Mouse (Mus musculus): Measurements from ENCODE around the gene Usp34. TPM values are rescaled to one million over a fixed set of nuclear protein-coding genes. Genes with fewer than 3 reads are reported as not detected.
"Not testable (repeated sequence)": the region's sequence is repeated elsewhere in the genome, so short reads cannot be mapped to it uniquely, and the experiment has no call there.

Usp34 gene
- polyA plus RNA-seq, 2 experiments: 36.7 to 42.9 TPM

- Histone ChIP-seq H3K9me3 (ENCODE audit: control insufficient read depth, low read length) (no peaks in the 10 kb centered on the region), H3K27ac (replicated peaks; ENCODE audit: low read depth, low read length) (no peak overlapping the region), H3K4me1 (ENCODE audit: control insufficient read depth, insufficient read depth, low read length) (no peaks in the 10 kb centered on the region), H3K4me2 (replicated peaks; ENCODE audit: low read depth, low read length, severe bottlenecking) (no peak overlapping the region), H3K36me3 (ENCODE audit: control insufficient read depth, insufficient read depth, low read length) (peaks cover 23% of the 10 kb centered on the region), H3K9ac (ENCODE audit: low read depth, low read length, severe bottlenecking) (no peak overlapping the region), H3K4me3 (replicated peaks; ENCODE audit: low read length) (no peak overlapping the region), H3K27me3 (ENCODE audit: control insufficient read depth, insufficient read depth, low read length) (no peaks in the 10 kb centered on the region)
- ATAC-seq (ENCODE audit: low FRiP score, low read depth): no peak
- WGBS: 59% methylated on average over 1 of the region's 1 CpGs
- TF ChIP-seq POLR2A (IDR thresholded peaks at IDR 0.05; ENCODE audit: borderline replicate concordance, extremely low read depth, insufficient read depth, insufficient read length): no peak
- DNase-seq (ENCODE audit: low spot score): no peak
Observed at GRCm38 (mm10) chr11:23335160-23335559, 28.5 kb downstream of the Usp34 start.

GRCm38 (mm10) chr11:23357226-23357625 lies 50.5 kb downstream of the Usp34 start:
- H3K36me3 ChIP-seq (ENCODE audit: control insufficient read depth, insufficient read depth, low read length): peaks cover 45% of the 10 kb centered on the region
- not testable (repeated sequence) for H3K9ac ChIP-seq (ENCODE audit: low read depth, low read length, severe bottlenecking); H3K9me3 ChIP-seq (ENCODE audit: control insufficient read depth, low read length); DNase-seq (ENCODE audit: low spot score); H3K4me1 ChIP-seq (ENCODE audit: control insufficient read depth, insufficient read depth, low read length); H3K27me3 ChIP-seq (ENCODE audit: control insufficient read depth, insufficient read depth, low read length); H3K27ac ChIP-seq (replicated peaks; ENCODE audit: low read depth, low read length); H3K4me3 ChIP-seq (replicated peaks; ENCODE audit: low read length); H3K4me2 ChIP-seq (replicated peaks; ENCODE audit: low read depth, low read length, severe bottlenecking); ATAC-seq (ENCODE audit: low FRiP score, low read depth)
- 73% methylated on average over 5 of the region's 5 CpGs for WGBS

GRCm38 (mm10) chr11:23359687-23360235 lies 53.1 kb downstream of the Usp34 start:
- peaks cover 62% of the 10 kb centered on the region for H3K36me3 ChIP-seq (ENCODE audit: control insufficient read depth, insufficient read depth, low read length)
- not testable (repeated sequence) for H3K27me3 ChIP-seq (ENCODE audit: control insufficient read depth, insufficient read depth, low read length); H3K4me1 ChIP-seq (ENCODE audit: control insufficient read depth, insufficient read depth, low read length); ATAC-seq (ENCODE audit: low FRiP score, low read depth); H3K9ac ChIP-seq (ENCODE audit: low read depth, low read length, severe bottlenecking); H3K9me3 ChIP-seq (ENCODE audit: control insufficient read depth, low read length); H3K27ac ChIP-seq (replicated peaks; ENCODE audit: low read depth, low read length); H3K4me2 ChIP-seq (replicated peaks; ENCODE audit: low read depth, low read length, severe bottlenecking); DNase-seq (ENCODE audit: low spot score); H3K4me3 ChIP-seq (replicated peaks; ENCODE audit: low read length)
- WGBS: 71% methylated on average over 1 of the region's 1 CpGs

DNA sequence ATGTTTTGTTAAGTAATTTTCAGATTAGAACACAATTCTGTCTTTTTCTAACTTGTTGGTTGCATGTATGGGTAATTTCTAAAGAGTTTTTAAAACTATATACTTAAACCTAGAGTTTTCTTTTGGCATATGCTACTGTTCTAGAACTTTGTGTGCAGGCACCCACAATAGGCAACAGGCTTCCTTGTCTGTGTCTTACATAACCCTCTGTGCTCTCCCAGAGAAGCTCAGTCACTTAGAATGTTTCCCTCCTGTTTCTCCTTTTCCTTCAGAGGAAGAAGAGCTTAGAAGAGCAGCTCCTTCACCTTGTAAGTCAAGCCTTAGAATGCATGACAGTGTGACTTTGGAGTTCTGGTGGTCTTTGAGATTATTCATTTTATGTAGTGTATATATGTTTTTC lies 55.6 kb downstream of the Usp34 start:
- no peak for TF ChIP-seq POLR2A (IDR thresholded peaks at IDR 0.05; ENCODE audit: borderline replicate concordance, extremely low read depth, insufficient read depth, insufficient read length)
- Histone ChIP-seq H3K27me3 (ENCODE audit: control insufficient read depth, insufficient read depth, low read length) (no peaks in the 10 kb centered on the region), H3K4me1 (ENCODE audit: control insufficient read depth, insufficient read depth, low read length) (no peaks in the 10 kb centered on the region), H3K4me3 (replicated peaks; ENCODE audit: low read length) (no peak overlapping the region), H3K27ac (replicated peaks; ENCODE audit: low read depth, low read length) (no peak overlapping the region), H3K4me2 (replicated peaks; ENCODE audit: low read depth, low read length, severe bottlenecking) (no peak overlapping the region), H3K36me3 (ENCODE audit: control insufficient read depth, insufficient read depth, low read length) (peaks cover 56% of the 10 kb centered on the region), H3K9me3 (ENCODE audit: control insufficient read depth, low read length) (no peaks in the 10 kb centered on the region), H3K9ac (ENCODE audit: low read depth, low read length, severe bottlenecking) (no peak overlapping the region)
- DNase-seq (ENCODE audit: low spot score): no peak
- ATAC-seq (ENCODE audit: low FRiP score, low read depth): no peak

GRCm38 (mm10) chr11:23364348-23364747 lies 57.7 kb downstream of the Usp34 start:
- DNase-seq (ENCODE audit: low spot score) (no peak), ATAC-seq (ENCODE audit: low FRiP score, low read depth) (no peak)
- no peaks in the 10 kb centered on the region for H3K27me3 ChIP-seq (ENCODE audit: control insufficient read depth, insufficient read depth, low read length)
- no peaks in the 10 kb centered on the region for H3K9me3 ChIP-seq (ENCODE audit: control insufficient read depth, low read length)
- H3K9ac ChIP-seq (ENCODE audit: low read depth, low read length, severe bottlenecking): no peak overlapping the region
- TF ChIP-seq POLR2A (IDR thresholded peaks at IDR 0.05; ENCODE audit: borderline replicate concordance, extremely low read depth, insufficient read depth, insufficient read length): no peak
- H3K4me2 ChIP-seq (replicated peaks; ENCODE audit: low read depth, low read length, severe bottlenecking): no peak overlapping the region
- 69% methylated on average over 3 of the region's 3 CpGs for WGBS
- no peaks in the 10 kb centered on the region for H3K4me1 ChIP-seq (ENCODE audit: control insufficient read depth, insufficient read depth, low read length)
- no peak overlapping the region for H3K4me3 ChIP-seq (replicated peaks; ENCODE audit: low read length)
- H3K36me3 ChIP-seq (ENCODE audit: control insufficient read depth, insufficient read depth, low read length): peaks cover 56% of the 10 kb centered on the region
- no peak overlapping the region for H3K27ac ChIP-seq (replicated peaks; ENCODE audit: low read depth, low read length)

GRCm38 (mm10) chr11:23372032-23372431 lies 65.3 kb downstream of the Usp34 start:
- H3K27me3 ChIP-seq (ENCODE audit: control insufficient read depth, insufficient read depth, low read length): no peaks in the 10 kb centered on the region
- no peaks in the 10 kb centered on the region for H3K9me3 ChIP-seq (ENCODE audit: control insufficient read depth, low read length)
- no peak overlapping the region for H3K4me2 ChIP-seq (replicated peaks; ENCODE audit: low read depth, low read length, severe bottlenecking)
- no peak overlapping the region for H3K27ac ChIP-seq (replicated peaks; ENCODE audit: low read depth, low read length)
- no peak overlapping the region for H3K4me3 ChIP-seq (replicated peaks; ENCODE audit: low read length)
- DNase-seq (ENCODE audit: low spot score): no peak
- no peak for TF ChIP-seq POLR2A (IDR thresholded peaks at IDR 0.05; ENCODE audit: borderline replicate concordance, extremely low read depth, insufficient read depth, insufficient read length)
- no peak for ATAC-seq (ENCODE audit: low FRiP score, low read depth)
- no peaks in the 10 kb centered on the region for H3K4me1 ChIP-seq (ENCODE audit: control insufficient read depth, insufficient read depth, low read length)
- no peak overlapping the region for H3K9ac ChIP-seq (ENCODE audit: low read depth, low read length, severe bottlenecking)
- 89% methylated on average over 4 of the region's 4 CpGs for WGBS
- H3K36me3 ChIP-seq (ENCODE audit: control insufficient read depth, insufficient read depth, low read length): peaks cover 55% of the 10 kb centered on the region
